Mouse (Mus musculus): ENCODE measurements around the gene P2ry10.

DNA sequence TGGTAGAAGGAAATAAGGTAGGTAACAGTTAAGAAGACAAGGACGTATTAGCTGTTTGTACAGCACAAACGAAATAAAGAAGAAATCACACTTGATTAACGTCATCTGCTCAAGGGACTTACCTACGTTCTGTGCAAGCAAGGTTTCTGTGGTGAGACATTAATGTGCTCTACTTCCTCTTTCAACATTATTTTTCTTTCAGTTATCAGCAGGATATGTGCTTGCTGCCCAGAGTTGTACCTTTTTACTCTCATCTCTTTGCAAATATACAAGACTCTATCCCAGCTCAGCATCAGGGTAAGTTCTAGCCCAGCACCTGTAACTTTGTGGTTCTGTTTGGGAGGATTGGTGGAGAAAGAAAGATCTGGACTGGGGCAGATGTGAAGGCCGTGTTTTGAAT is 839 bp downstream of the P2ry10 start:
- TF ChIP-seq CTCF (IDR thresholded peaks at IDR 0.05; ENCODE audit: low read depth) (no peak), EP300 (IDR thresholded peaks at IDR 0.05; ENCODE audit: low read depth) (no peak)
